Mouse (Mus musculus) forebrain, embryonic 10.5 days (tissue): ENCODE measurements around the gene Cask. TPM values are rescaled to one million over a fixed set of nuclear protein-coding genes. Genes with fewer than 3 reads are reported as not detected.

Experiments used
- DNase-seq: peaks from one replicate; pipeline ENCODE4 v3.0.0-alpha.2; 2017; ENCODE audit warnings: low spot score; ENCODE audit errors: extremely low spot score
- H3K27ac ChIP-seq: fragments of 300-500 bp; sonication (generic); 2 replicates; pipeline ENCODE4 v1.5.1; 2016; ENCODE audit warnings: mild to moderate bottlenecking
- H3K27me3 ChIP-seq: fragments of 300-500 bp; sonication (generic); 2 replicates; pipeline ENCODE4 v1.6.1; 2016; ENCODE audit warnings: mild to moderate bottlenecking; ENCODE audit not compliant: poor library complexity, severe bottlenecking
- H3K36me3 ChIP-seq: fragments of 300-500 bp; sonication (generic); replicated peaks from 2 replicates; pipeline ENCODE4 v1.6.1; 2016; ENCODE audit warnings: mild to moderate bottlenecking, moderate library complexity
- H3K4me1 ChIP-seq: fragments of 300-500 bp; sonication (generic); 2 replicates; pipeline ENCODE4 v1.6.1; 2016
- H3K4me3 ChIP-seq: fragments of 300-500 bp; sonication (generic); 2 replicates; pipeline ENCODE4 v1.5.1; 2016; ENCODE audit warnings: mild to moderate bottlenecking, moderate library complexity
- H3K9me3 ChIP-seq: fragments of 300-500 bp; sonication (generic); 2 replicates; pipeline ENCODE4 v1.6.1; 2016; ENCODE audit warnings: mild to moderate bottlenecking, moderate library complexity
- WGBS: fragments of 180-500 bp; shearing (Covaris S2); methylation state at CpG from one replicate; pipeline ENCODE4 v1.1.7; 2016; 5-methylcytosine and 5-hydroxymethylcytosine counted together
- polyA plus RNA-seq: library from polyadenylated mRNA; unstranded; fragments of >200 nt; fragmentation: Nextera tagmentation; extraction: Ambion mirVana; gene quantifications from 2 replicates; pipeline ENCODE4 v1.2.1, GENCODE M21; 2016

The Cask gene
- polyA plus RNA-seq, 1 experiment from 2014 or later: 12.3 TPM

DNA sequence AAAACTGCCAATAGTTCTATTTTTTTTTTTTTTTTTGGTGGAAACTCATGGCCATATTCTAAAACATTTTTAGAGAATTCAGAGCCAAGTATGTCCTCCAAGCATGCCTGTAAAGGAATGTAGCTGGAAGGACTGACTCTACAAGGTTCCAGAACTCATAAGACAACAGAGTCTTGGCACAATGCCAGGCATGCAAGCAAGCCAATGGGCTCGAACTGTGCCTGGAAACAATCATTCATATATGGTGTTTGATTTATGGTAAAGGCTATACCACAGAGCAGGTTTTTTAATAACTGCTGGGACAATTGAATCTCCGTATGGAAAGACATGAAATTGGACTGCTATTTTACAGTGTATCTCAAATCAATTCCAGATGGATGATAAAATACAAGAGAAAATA is 146.1 kb downstream of the Cask start:
- no peaks in the 10 kb centered on the region for H3K4me1 ChIP-seq
- 74% methylated on average over 2 of the region's 2 CpGs for WGBS
- no peak overlapping the region for H3K27ac ChIP-seq
- H3K4me3 ChIP-seq: no peak overlapping the region
- no peak for DNase-seq
- H3K9me3 ChIP-seq: no peaks in the 10 kb centered on the region
- H3K27me3 ChIP-seq: no peaks in the 10 kb centered on the region
- no peaks in the 10 kb centered on the region for H3K36me3 ChIP-seq

GRCm38 (mm10) chrX:13700681-13701080 is 150.5 kb downstream of the Cask start:
- Histone ChIP-seq H3K27me3 (no peaks in the 10 kb centered on the region), H3K4me1 (no peaks in the 10 kb centered on the region), H3K4me3 (no peak overlapping the region), H3K27ac (no peak overlapping the region), H3K36me3 (no peaks in the 10 kb centered on the region), H3K9me3 (no peaks in the 10 kb centered on the region)
- 92% methylated on average over 3 of the region's 3 CpGs for WGBS
- DNase-seq: no peak

DNA sequence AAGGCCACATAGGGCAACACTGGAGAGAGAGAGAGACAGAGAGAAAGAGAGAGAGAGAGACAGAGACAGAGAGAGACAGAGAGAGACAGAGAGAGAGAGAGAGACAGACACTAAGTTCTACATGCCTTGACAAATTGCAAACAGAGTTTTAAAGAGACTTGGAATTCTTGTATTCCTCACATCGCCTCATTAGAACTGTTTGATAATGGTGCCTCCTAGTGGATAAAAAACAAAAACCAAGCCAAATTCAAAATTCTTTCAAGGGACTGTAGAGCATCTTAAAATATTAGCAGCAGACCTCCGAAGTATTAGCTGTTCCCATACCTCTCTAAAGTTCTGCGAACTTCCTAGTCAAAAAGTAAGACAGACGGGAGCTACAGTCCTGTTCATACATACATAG is 159.3 kb downstream of the Cask start:
- no peak overlapping the region for H3K4me3 ChIP-seq
- DNase-seq: no peak
- 80% methylated on average over 4 of the region's 4 CpGs for WGBS

DNA sequence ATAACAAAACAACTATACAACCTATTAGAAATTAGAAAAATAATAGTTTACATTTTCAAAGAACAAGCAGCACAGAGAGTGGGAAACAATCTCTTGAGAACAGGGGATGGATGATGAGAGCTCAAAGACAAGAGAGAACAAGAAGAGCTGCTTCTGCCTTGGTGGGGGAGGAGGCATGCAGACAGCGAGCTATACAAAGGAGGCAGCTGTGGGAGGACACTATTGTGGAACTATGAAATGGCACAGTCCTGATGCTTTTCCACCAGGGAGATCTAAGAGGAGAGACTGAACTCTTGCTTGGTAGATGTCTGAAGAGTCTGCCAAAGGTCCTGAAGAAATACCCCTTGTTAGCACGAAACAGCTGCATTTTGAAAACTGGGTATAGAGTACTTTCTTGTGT is 162.8 kb downstream of the Cask start:
- H3K4me3 ChIP-seq: no peak overlapping the region
- no peaks in the 10 kb centered on the region for H3K27me3 ChIP-seq
- 73% methylated on average over 2 of the region's 2 CpGs for WGBS
- DNase-seq: no peak
- no peaks in the 10 kb centered on the region for H3K4me1 ChIP-seq
- no peaks in the 10 kb centered on the region for H3K36me3 ChIP-seq
- H3K27ac ChIP-seq: no peak overlapping the region
- no peaks in the 10 kb centered on the region for H3K9me3 ChIP-seq

More for the DNA sequence above, 159.3 kb downstream of the Cask start:
- Histone ChIP-seq H3K27me3 (no peaks in the 10 kb centered on the region), H3K9me3 (no peaks in the 10 kb centered on the region), H3K4me1 (no peaks in the 10 kb centered on the region), H3K36me3 (no peaks in the 10 kb centered on the region), H3K27ac (no peak overlapping the region)

DNA sequence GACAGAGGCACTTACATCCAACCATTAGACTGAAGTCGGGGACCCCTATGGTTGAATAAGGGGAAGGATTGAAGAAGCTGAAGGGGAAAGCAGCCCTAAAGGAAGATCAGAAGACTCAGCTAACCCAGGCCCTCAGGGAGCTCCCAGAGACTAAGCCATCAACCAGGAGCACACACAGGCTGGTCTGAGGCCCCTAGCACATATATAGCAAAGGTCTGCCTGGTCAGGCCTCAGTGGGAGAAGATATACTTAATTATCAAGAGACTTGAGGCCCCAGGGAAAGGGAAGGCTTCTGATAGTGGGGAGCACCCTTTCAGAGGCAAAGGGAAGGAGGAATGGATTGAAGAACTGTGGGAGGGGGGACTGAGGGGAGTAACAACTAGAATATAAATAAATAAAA is 164.6 kb downstream of the Cask start:
- no peak for DNase-seq
- 76% methylated on average over 1 of the region's 1 CpGs for WGBS
- Histone ChIP-seq H3K36me3 (no peaks in the 10 kb centered on the region), H3K4me3 (no peak overlapping the region), H3K9me3 (no peaks in the 10 kb centered on the region), H3K27me3 (0 out of 2 replicates have a peak, but pooled peaks cover 4% of the 10 kb centered on the region), H3K4me1 (no peaks in the 10 kb centered on the region), H3K27ac (no peak overlapping the region)

DNA sequence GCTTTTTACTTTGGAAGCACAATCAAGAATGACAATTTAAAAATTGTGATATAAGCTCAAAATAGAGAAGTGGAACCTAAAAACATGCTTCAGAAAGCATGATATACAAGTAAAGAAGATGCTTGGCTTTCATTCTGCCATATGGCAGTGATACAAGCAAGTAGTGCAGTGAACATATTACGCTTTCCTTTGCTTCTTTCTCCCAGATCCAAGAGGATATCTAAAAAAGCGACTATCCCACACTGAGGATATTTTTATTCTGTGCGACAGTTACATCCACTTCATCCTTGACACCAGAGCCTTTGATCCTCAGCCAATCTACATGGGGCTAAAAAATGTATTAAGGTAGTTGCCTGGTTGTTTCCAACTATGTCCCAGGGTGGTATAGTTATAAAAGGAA is 169.4 kb downstream of the Cask start:
- Histone ChIP-seq H3K27me3 (0 out of 2 replicates have a peak, but pooled peaks cover 4% of the 10 kb centered on the region), H3K4me3 (no peak overlapping the region), H3K27ac (no peak overlapping the region), H3K4me1 (peaks cover 7% of the 10 kb centered on the region; the same call in 1 of the 2 replicates), H3K9me3 (no peaks in the 10 kb centered on the region), H3K36me3 (no peaks in the 10 kb centered on the region)
- 94% methylated on average over 3 of the region's 3 CpGs for WGBS
- no peak for DNase-seq

DNA sequence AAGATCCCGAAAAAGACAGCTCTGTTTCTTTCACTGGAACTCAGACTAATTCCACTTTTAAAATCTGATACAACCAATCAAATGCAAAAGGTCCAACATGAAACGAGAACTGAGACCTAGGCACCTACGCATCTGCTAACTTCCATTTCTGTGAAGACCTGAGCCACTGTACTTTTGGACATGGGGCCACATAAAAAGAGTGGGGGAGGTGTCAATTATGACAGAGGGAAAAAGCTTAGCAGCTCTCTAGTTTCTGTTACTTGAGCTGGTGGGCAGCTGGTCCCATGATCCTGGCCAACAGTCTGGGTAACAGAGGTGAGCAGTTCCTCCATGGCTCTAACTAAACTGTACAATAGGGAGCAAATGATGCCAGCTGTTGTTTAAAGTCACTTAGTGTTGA is 178.2 kb downstream of the Cask start:
- H3K4me1 ChIP-seq: peaks cover 7% of the 10 kb centered on the region; the same call in 1 of the 2 replicates
- no peak for DNase-seq
- H3K36me3 ChIP-seq: no peaks in the 10 kb centered on the region
- H3K27ac ChIP-seq: no peak overlapping the region
- 82% methylated on average over 3 of the region's 3 CpGs for WGBS
- no peaks in the 10 kb centered on the region for H3K9me3 ChIP-seq
- H3K27me3 ChIP-seq: no peaks in the 10 kb centered on the region
- no peak overlapping the region for H3K4me3 ChIP-seq

- H3K4me3 ChIP-seq: no peak overlapping the region
- no peaks in the 10 kb centered on the region for H3K36me3 ChIP-seq
- no peak for DNase-seq
- H3K27ac ChIP-seq: no peak overlapping the region
- no peaks in the 10 kb centered on the region for H3K27me3 ChIP-seq
- peaks cover 4% of the 10 kb centered on the region; the same call in 1 of the 2 replicates for H3K4me1 ChIP-seq
- 83% methylated on average over 3 of the region's 3 CpGs for WGBS
- no peaks in the 10 kb centered on the region for H3K9me3 ChIP-seq
These were observed 180.8 kb downstream of the Cask start for GRCm38 (mm10) chrX:13670342-13670741.

DNA sequence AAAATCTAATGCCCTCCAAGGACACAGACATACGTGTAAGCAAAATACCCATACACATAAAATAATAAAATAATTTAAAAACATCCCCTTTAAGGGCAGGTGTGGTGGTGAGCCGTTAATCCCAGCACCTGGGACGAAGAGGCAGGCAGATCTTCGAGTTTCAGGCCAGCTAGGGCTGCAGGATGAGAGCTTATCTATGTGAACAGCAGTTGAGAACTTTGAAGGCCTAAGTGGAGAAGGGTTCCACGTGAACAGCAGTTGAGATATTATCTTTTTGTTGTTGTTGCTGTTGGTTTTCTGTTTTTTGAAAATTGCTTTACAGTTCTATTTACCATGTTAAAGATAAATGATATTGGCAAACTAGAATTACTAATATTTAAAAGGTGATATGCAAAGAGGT is 182.3 kb downstream of the Cask start:
- Histone ChIP-seq H3K4me1 (peaks cover 4% of the 10 kb centered on the region; the same call in 1 of the 2 replicates), H3K27me3 (no peaks in the 10 kb centered on the region), H3K27ac (no peak overlapping the region), H3K4me3 (no peak overlapping the region), H3K9me3 (no peaks in the 10 kb centered on the region), H3K36me3 (no peaks in the 10 kb centered on the region)
- DNase-seq: no peak
- WGBS: 79% methylated on average over 5 of the region's 5 CpGs

- Histone ChIP-seq H3K36me3 (no peaks in the 10 kb centered on the region), H3K4me1 (no peaks in the 10 kb centered on the region), H3K27me3 (0 out of 2 replicates have a peak, but pooled peaks cover 8% of the 10 kb centered on the region), H3K27ac (no peak within 1 kb of the TSS), H3K9me3 (no peaks in the 10 kb centered on the region), H3K4me3 (no peak within 1 kb of the TSS)
- 95% methylated on average over 5 of the region's 5 CpGs for WGBS
- DNase-seq: no peak
These were observed 190.1 kb downstream of the Cask start, which contains the start of gene Gpr82 for GRCm38 (mm10) chrX:13661063-13661462. Gene Gpr82, plus strand, starts transcription at chrX:13661363.

- Histone ChIP-seq H3K4me3 (no peak overlapping the region), H3K4me1 (no peaks in the 10 kb centered on the region), H3K36me3 (no peaks in the 10 kb centered on the region), H3K27me3 (peaks cover 19% of the 10 kb centered on the region), H3K9me3 (no peaks in the 10 kb centered on the region), H3K27ac (no peak overlapping the region)
- DNase-seq: no peak
- WGBS: 69% methylated on average over 4 of the region's 4 CpGs
These were observed 191.8 kb downstream of the Cask start for GRCm38 (mm10) chrX:13659201-13659890.

- Histone ChIP-seq H3K27ac (no peak overlapping the region), H3K27me3 (peaks cover 20% of the 10 kb centered on the region), H3K9me3 (no peaks in the 10 kb centered on the region), H3K4me1 (no peaks in the 10 kb centered on the region), H3K36me3 (no peaks in the 10 kb centered on the region), H3K4me3 (no peak overlapping the region)
- 89% methylated on average over 3 of the region's 3 CpGs for WGBS
- no peak for DNase-seq
These were observed 192.5 kb downstream of the Cask start for GRCm38 (mm10) chrX:13658616-13659140.

- no peaks in the 10 kb centered on the region for H3K36me3 ChIP-seq
- WGBS: 22% methylated on average over 1 of the region's 1 CpGs
- no peaks in the 10 kb centered on the region for H3K4me1 ChIP-seq
- H3K4me3 ChIP-seq: no peak overlapping the region
- H3K27ac ChIP-seq: no peak overlapping the region
- H3K27me3 ChIP-seq: peaks cover 20% of the 10 kb centered on the region
- DNase-seq: no peak
- H3K9me3 ChIP-seq: no peaks in the 10 kb centered on the region
These were observed 194.4 kb downstream of the Cask start for GRCm38 (mm10) chrX:13656721-13657120.
